Mouse (Mus musculus): ENCODE data around the gene Hcst. TPM values are rescaled to one million over a fixed set of nuclear protein-coding genes. Genes with fewer than 3 reads are reported as not detected.

Hcst gene
- not detected for total RNA-seq (2022)

- no peak for DNase-seq (ENCODE audit: low spot score in 2 of 2)
These were observed at the start of gene Hcst for GRCm38 (mm10) chr7:30419561-30420499. TSS of gene Hcst (minus strand) at chr7:30419854.

GRCm38 (mm10) chr7:30464816-30465300, 45.2 kb upstream of the Hcst start:
- DNase-seq (ENCODE audit: low spot score in 2 of 2): no peak

- DNase-seq (ENCODE audit: low spot score in 2 of 2): no peak
These were observed 44.3 kb upstream of the Hcst start for GRCm38 (mm10) chr7:30463996-30464395.

- DNase-seq (ENCODE audit: low spot score in 2 of 2): no peak
These were observed 43.9 kb upstream of the Hcst start for GRCm38 (mm10) chr7:30463568-30463967.

GRCm38 (mm10) chr7:30459484-30459883, 39.8 kb upstream of the Hcst start:
- DNase-seq (ENCODE audit: low spot score in 2 of 2): no peak

- no peak for DNase-seq (ENCODE audit: low spot score in 2 of 2)
These were observed 38.1 kb upstream of the Hcst start, which contains the start of the genes Kirrel2 and Nphs1 for GRCm38 (mm10) chr7:30457629-30458330. TSS of gene Kirrel2 (minus strand) at chr7:30457690. TSS of gene Nphs1 (plus strand) at chr7:30458315.

- DNase-seq (ENCODE audit: low spot score in 2 of 2): no peak
These were observed 37.4 kb upstream of the Hcst start for GRCm38 (mm10) chr7:30456911-30457628.

- DNase-seq (ENCODE audit: low spot score in 2 of 2): no peak
These were observed 36.8 kb upstream of the Hcst start for GRCm38 (mm10) chr7:30456487-30456886.

- DNase-seq (ENCODE audit: low spot score in 2 of 2): no peak
These were observed 34.6 kb upstream of the Hcst start for GRCm38 (mm10) chr7:30454259-30454658.

GRCm38 (mm10) chr7:30453766-30454165, 34.1 kb upstream of the Hcst start:
- DNase-seq (ENCODE audit: low spot score in 2 of 2): no peak

- DNase-seq (ENCODE audit: low spot score in 2 of 2): no peak
These were observed 33.7 kb upstream of the Hcst start for GRCm38 (mm10) chr7:30453327-30453726.

GRCm38 (mm10) chr7:30450241-30450640, 30.6 kb upstream of the Hcst start:
- DNase-seq (ENCODE audit: low spot score in 2 of 2): no peak

GRCm38 (mm10) chr7:30444971-30445751, 25.5 kb upstream of the Hcst start, which contains the start of gene Aplp1:
TSS of gene Aplp1 (minus strand) at chr7:30445535.
- no peak for DNase-seq (ENCODE audit: low spot score in 2 of 2)

GRCm38 (mm10) chr7:30444154-30444970, 24.7 kb upstream of the Hcst start:
- no peak for DNase-seq (ENCODE audit: low spot score in 2 of 2)

- no peak for DNase-seq (ENCODE audit: low spot score in 2 of 2)
These were observed 24.0 kb upstream of the Hcst start for GRCm38 (mm10) chr7:30443696-30444095.

- DNase-seq (ENCODE audit: low spot score in 2 of 2): no peak
These were observed 21.0 kb upstream of the Hcst start for GRCm38 (mm10) chr7:30440697-30441096.

- no peak for DNase-seq (ENCODE audit: low spot score in 2 of 2)
These were observed 20.1 kb upstream of the Hcst start for GRCm38 (mm10) chr7:30439734-30440133.

GRCm38 (mm10) chr7:30436879-30437278, 17.2 kb upstream of the Hcst start:
- DNase-seq (ENCODE audit: low spot score in 2 of 2): no peak

- no peak for DNase-seq (ENCODE audit: low spot score in 2 of 2)
These were observed 15.5 kb upstream of the Hcst start for GRCm38 (mm10) chr7:30435156-30435555.

- no peak for DNase-seq (ENCODE audit: low spot score in 2 of 2)
These were observed 15.0 kb upstream of the Hcst start for GRCm38 (mm10) chr7:30434701-30435100.
